Mouse (Mus musculus): ENCODE measurements at regions not wholly inside any gene's neighbourhood (a gene's known extent, or its start where the extent isn't known, plus 50 kb on each side); places are given as distances from the start of the nearest gene placed in this dataset.
A peak's percentile ranks its signal among the peaks of the same experiment; 100 is the strongest.

DNA sequence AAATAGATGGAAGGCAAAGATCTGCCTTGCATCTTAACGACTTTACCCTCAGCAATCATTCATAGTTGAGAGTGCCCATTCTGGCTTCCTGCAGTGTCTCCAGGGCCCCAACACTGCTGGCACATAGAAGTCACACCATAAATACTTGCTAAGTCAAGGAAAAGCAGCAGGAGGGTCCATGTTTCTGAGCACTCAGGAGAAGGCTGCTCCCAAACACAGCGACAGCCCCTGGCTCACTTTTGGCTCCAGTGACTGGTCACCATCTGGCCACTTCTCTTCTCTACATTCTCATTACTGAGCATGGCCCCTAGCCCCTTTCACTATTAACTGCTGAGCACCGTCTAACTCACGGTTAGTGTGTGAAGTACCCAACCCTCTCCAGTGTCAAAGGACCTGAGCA is 265.3 kb upstream of the Gm6657 start:
- H3K36me3 ChIP-seq (replicated peaks; ENCODE audit: control insufficient read depth, insufficient read depth) = no peaks in the 10 kb centered on the region
- no peak overlapping the region for H3K9ac ChIP-seq
- H3K4me2 ChIP-seq (replicated peaks) = no peak overlapping the region
- no peaks in the 10 kb centered on the region for H3K9me3 ChIP-seq (ENCODE audit: control insufficient read depth, low read length)
- no peak overlapping the region for H3K4me3 ChIP-seq (replicated peaks; ENCODE audit: low read length)
- H3K4me1 ChIP-seq (replicated peaks; ENCODE audit: control insufficient read depth, insufficient read depth, low read length) = no peaks in the 10 kb centered on the region
- DNase-seq (ENCODE audit: low spot score) (no peak), ATAC-seq (ENCODE audit: low FRiP score) (no peak)
- 45% methylated on average over 4 of the region's 4 CpGs for WGBS
- H3K27me3 ChIP-seq (ENCODE audit: control insufficient read depth, insufficient read depth, low read length) = no peaks in the 10 kb centered on the region
- no peak overlapping the region for H3K27ac ChIP-seq

DNA sequence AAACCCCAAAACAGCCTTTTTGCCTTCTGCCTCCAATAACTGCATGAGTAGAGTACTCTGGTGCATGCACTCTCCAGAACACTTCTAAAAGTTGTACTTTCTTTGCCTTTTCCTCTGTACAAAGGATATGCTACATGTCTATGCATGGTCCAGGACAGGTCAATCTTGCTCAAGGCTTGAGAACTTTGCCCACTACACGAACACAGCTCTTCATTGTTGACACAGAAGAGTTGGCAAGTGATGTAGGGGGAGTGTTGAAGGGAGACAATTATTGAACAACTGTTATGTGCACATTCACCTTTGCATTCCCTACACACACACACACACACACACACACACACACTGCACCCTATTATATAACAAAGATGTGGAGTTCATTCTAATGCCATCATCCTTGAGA is 264.5 kb upstream of the Gm6657 start:
- H3K27ac ChIP-seq = no peak overlapping the region
- DNase-seq (ENCODE audit: low spot score) (no peak), ATAC-seq (ENCODE audit: low FRiP score) (no peak)
- no peak overlapping the region for H3K4me3 ChIP-seq (replicated peaks; ENCODE audit: low read length)
- H3K36me3 ChIP-seq (replicated peaks; ENCODE audit: control insufficient read depth, insufficient read depth) = no peaks in the 10 kb centered on the region
- 90% methylated on average over 1 of the region's 1 CpGs for WGBS
- H3K9ac ChIP-seq = no peak overlapping the region
- no peaks in the 10 kb centered on the region for H3K4me1 ChIP-seq (replicated peaks; ENCODE audit: control insufficient read depth, insufficient read depth, low read length)
- H3K9me3 ChIP-seq (ENCODE audit: control insufficient read depth, low read length) = no peaks in the 10 kb centered on the region
- H3K27me3 ChIP-seq (ENCODE audit: control insufficient read depth, insufficient read depth, low read length) = no peaks in the 10 kb centered on the region
- no peak overlapping the region for H3K4me2 ChIP-seq (replicated peaks)

DNA sequence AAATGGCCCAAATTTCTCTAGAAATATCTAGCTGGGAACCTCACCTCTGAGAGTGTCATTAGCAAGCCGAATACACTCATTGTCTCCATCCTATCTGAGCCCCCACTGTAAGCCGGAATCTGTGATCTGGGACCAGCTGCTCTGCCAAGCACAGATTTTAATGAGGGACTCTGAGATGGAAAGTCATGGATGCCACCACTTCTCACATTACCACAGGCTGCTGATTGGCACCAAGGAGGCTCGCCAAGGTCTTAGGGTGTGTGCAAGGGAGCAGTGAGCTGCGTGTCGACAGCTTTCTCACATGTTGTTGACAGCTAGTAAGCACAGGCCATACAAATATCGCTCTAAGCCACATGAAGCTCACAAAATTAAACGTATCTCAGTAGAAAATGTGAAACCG is 250.1 kb upstream of the Gm6657 start:
- Histone ChIP-seq H3K36me3 (replicated peaks; ENCODE audit: control insufficient read depth, insufficient read depth) (no peaks in the 10 kb centered on the region), H3K9ac (no peak overlapping the region), H3K4me3 (replicated peaks; ENCODE audit: low read length) (no peak overlapping the region), H3K27me3 (ENCODE audit: control insufficient read depth, insufficient read depth, low read length) (no peaks in the 10 kb centered on the region), H3K9me3 (ENCODE audit: control insufficient read depth, low read length) (no peaks in the 10 kb centered on the region), H3K27ac (no peak overlapping the region), H3K4me2 (replicated peaks) (no peak overlapping the region), H3K4me1 (replicated peaks; ENCODE audit: control insufficient read depth, insufficient read depth, low read length) (no peaks in the 10 kb centered on the region)
- WGBS = 62% methylated on average over 8 of the region's 8 CpGs
- DNase-seq (ENCODE audit: low spot score) = no peak
- ATAC-seq (ENCODE audit: low FRiP score) = no peak

DNA sequence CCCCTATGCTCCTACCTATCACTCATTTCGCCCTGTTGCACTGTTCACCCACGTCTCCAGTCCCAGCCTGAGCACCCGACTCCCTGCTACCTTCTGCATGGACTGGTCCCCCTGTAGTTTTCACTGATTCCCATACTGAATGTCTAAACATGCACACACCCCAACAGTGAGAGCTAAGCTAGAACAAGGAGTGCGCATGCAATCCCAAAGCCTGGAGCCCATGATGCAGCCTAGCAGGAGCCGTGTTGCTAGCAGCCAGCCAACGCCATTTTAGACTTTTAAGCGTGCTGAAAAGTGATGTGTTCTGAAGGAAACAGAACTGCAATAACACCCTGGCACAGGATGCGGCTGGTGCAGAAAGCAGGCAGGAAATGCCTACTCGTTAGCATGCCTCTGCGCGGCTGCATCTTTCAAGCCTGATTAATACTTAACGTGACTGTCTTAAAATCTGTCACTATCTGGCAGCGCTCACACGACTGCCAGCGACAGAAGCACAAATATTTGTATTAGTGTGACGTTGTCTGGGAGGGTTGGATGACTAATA is 244.5 kb upstream of the Gm6657 start:
- DNase-seq (ENCODE audit: low spot score) = peak; percentile 51
- peak overlapping the region; percentile 46 for H3K4me2 ChIP-seq (replicated peaks)

DNA sequence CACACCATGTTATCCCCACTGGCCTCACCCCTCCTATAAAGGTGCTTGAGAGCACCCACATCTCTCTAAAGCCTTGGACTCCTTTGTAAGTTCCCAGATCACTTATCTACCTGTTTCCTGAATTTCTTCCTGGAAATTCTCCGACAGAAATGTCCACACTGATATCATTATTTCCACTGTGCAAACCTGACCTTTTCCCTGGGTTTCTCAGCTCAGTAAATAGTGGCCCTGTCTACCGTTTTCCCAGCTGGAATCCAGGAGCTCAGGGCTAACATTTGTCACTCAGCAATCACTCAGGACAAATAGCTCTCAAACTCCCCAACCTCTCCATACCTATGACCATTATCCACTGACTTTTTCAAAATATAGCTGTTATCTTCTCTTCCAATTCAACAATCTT is 241.6 kb upstream of the Gm6657 start:
- no peaks in the 10 kb centered on the region for H3K36me3 ChIP-seq (replicated peaks; ENCODE audit: control insufficient read depth, insufficient read depth)
- H3K9ac ChIP-seq = no peak overlapping the region
- no peak overlapping the region for H3K4me3 ChIP-seq (replicated peaks; ENCODE audit: low read length)
- H3K9me3 ChIP-seq (ENCODE audit: control insufficient read depth, low read length) = no peaks in the 10 kb centered on the region
- H3K4me1 ChIP-seq (replicated peaks; ENCODE audit: control insufficient read depth, insufficient read depth, low read length) = peaks cover 9% of the 10 kb centered on the region
- 57% methylated on average over 2 of the region's 2 CpGs for WGBS
- DNase-seq (ENCODE audit: low spot score) = no peak
- H3K27ac ChIP-seq = no peak overlapping the region
- no peak overlapping the region for H3K4me2 ChIP-seq (replicated peaks)
- no peak for ATAC-seq (ENCODE audit: low FRiP score)
- H3K27me3 ChIP-seq (ENCODE audit: control insufficient read depth, insufficient read depth, low read length) = no peaks in the 10 kb centered on the region

More for the DNA sequence above, 244.5 kb upstream of the Gm6657 start:
- Histone ChIP-seq H3K4me3 (replicated peaks; ENCODE audit: low read length) (0 out of 2 replicates have a peak overlapping the region, but pooled peaks have one; percentile 12), H3K27ac (peak overlapping the region; percentile 28; the same call in 1 of the 2 replicates), H3K4me1 (replicated peaks; ENCODE audit: control insufficient read depth, insufficient read depth, low read length) (peaks cover 9% of the 10 kb centered on the region), H3K9ac (peak overlapping the region; percentile 29; the same call in 1 of the 2 replicates), H3K36me3 (replicated peaks; ENCODE audit: control insufficient read depth, insufficient read depth) (no peaks in the 10 kb centered on the region), H3K27me3 (ENCODE audit: control insufficient read depth, insufficient read depth, low read length) (no peaks in the 10 kb centered on the region), H3K9me3 (ENCODE audit: control insufficient read depth, low read length) (no peaks in the 10 kb centered on the region)
- 34% methylated on average over 16 of the region's 16 CpGs for WGBS
- ATAC-seq (ENCODE audit: low FRiP score) = no peak

DNA sequence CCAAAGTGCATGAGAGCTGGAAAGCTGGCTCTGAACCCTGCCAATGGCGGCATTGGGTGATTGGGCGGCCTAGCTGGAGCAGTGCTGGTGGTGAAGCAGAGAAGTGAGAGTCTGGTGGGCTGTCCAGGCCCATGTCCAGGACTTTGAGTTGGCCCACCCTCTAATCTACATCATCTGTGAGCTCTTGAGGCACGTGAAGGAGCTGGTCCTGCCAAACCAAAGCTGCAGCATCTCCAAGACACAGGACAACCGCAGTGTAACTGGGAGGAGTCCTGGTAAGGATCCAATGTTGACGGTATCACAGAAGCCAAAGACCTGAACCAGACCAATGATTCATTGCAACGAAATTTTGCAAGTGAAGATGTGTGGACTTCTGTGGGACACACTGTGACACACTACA is 231.4 kb upstream of the Gm6657 start:
- 87% methylated on average over 6 of the region's 6 CpGs for WGBS
- H3K4me2 ChIP-seq (replicated peaks) = no peak overlapping the region
- 0 out of 2 replicates have a peak, but pooled peaks cover 4% of the 10 kb centered on the region for H3K9me3 ChIP-seq (ENCODE audit: control insufficient read depth, low read length)
- H3K4me3 ChIP-seq (replicated peaks; ENCODE audit: low read length) = no peak overlapping the region
- no peaks in the 10 kb centered on the region for H3K4me1 ChIP-seq (replicated peaks; ENCODE audit: control insufficient read depth, insufficient read depth, low read length)
- H3K27ac ChIP-seq = no peak overlapping the region
- ATAC-seq (ENCODE audit: low FRiP score) (no peak), DNase-seq (ENCODE audit: low spot score) (no peak)
- no peak overlapping the region for H3K9ac ChIP-seq
- no peaks in the 10 kb centered on the region for H3K36me3 ChIP-seq (replicated peaks; ENCODE audit: control insufficient read depth, insufficient read depth)
- H3K27me3 ChIP-seq (ENCODE audit: control insufficient read depth, insufficient read depth, low read length) = no peaks in the 10 kb centered on the region

DNA sequence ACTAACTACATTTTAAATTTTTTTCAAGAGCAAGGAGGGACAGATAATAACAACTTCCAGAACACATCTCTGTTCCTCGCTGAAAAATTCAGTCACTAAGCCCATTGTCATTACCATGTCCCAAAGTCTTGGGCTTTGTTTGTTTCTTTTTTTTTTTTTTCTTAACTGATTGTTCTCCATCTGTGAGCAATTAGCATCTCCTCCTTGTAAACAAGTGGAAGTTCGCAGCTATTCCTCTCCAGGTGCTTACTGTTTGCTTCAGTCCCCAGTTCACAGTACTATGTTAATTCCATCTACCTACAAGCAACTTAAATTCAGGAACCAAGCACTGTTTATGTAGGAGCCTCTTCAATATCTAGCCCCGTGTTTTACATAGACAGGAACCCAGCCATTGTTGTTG is 225.5 kb upstream of the Gm6657 start:
- Histone ChIP-seq H3K4me2 (replicated peaks) (no peak overlapping the region), H3K9ac (no peak overlapping the region), H3K36me3 (replicated peaks; ENCODE audit: control insufficient read depth, insufficient read depth) (no peaks in the 10 kb centered on the region), H3K4me3 (replicated peaks; ENCODE audit: low read length) (no peak overlapping the region), H3K4me1 (replicated peaks; ENCODE audit: control insufficient read depth, insufficient read depth, low read length) (no peaks in the 10 kb centered on the region), H3K27ac (no peak overlapping the region), H3K9me3 (ENCODE audit: control insufficient read depth, low read length) (0 out of 2 replicates have a peak, but pooled peaks cover 4% of the 10 kb centered on the region), H3K27me3 (ENCODE audit: control insufficient read depth, insufficient read depth, low read length) (no peaks in the 10 kb centered on the region)
- DNase-seq (ENCODE audit: low spot score) (no peak), ATAC-seq (ENCODE audit: low FRiP score) (no peak)
- 67% methylated on average over 3 of the region's 3 CpGs for WGBS

DNA sequence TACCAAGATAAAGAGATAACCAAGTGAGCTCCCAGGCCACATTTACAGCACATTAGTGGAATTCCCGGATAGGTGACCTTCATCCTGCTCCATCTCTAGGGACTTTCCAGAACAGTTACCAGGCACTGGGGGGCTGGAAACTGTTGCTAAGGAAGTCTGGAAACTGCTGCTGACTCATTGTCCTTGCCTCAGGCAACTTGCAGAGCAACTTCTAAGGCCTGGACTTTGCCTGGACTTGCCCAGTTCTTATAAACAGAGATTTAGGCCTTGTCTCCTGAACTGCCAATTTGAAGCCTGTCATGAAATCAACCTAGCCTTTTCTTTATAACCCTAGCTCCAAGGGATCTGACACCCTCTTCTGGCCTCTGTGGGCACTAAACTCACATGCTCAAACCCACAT is 224.0 kb upstream of the Gm6657 start:
- DNase-seq (ENCODE audit: low spot score) = no peak
- Histone ChIP-seq H3K4me3 (replicated peaks; ENCODE audit: low read length) (no peak overlapping the region), H3K4me1 (replicated peaks; ENCODE audit: control insufficient read depth, insufficient read depth, low read length) (no peaks in the 10 kb centered on the region), H3K27ac (no peak overlapping the region), H3K9ac (no peak overlapping the region), H3K27me3 (ENCODE audit: control insufficient read depth, insufficient read depth, low read length) (no peaks in the 10 kb centered on the region), H3K4me2 (replicated peaks) (no peak overlapping the region), H3K36me3 (replicated peaks; ENCODE audit: control insufficient read depth, insufficient read depth) (no peaks in the 10 kb centered on the region), H3K9me3 (ENCODE audit: control insufficient read depth, low read length) (0 out of 2 replicates have a peak, but pooled peaks cover 4% of the 10 kb centered on the region)
- ATAC-seq (ENCODE audit: low FRiP score) = no peak
- WGBS = 63% methylated on average over 1 of the region's 1 CpGs

DNA sequence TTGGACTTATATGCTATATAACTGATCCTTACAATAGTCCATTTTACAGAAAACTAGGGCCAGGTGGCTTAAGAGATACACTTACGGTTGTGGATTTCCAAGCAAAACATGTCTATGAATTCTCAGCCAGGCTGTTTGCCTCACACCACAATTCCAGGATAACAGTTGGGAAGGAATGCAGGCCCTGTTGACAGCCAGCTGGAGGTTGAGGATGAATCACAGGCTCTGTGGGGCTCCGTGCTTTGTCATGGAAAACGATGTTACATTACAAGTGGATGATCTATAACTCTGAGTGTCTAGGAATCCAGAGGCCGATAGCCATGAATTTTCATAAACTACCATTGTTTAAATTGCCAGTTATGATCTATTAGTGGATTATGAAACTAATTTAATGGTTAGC is 221.9 kb upstream of the Gm6657 start:
- H3K27ac ChIP-seq = no peak overlapping the region
- no peaks in the 10 kb centered on the region for H3K27me3 ChIP-seq (ENCODE audit: control insufficient read depth, insufficient read depth, low read length)
- H3K4me2 ChIP-seq (replicated peaks) = no peak overlapping the region
- H3K4me3 ChIP-seq (replicated peaks; ENCODE audit: low read length) = no peak overlapping the region
- H3K9ac ChIP-seq = no peak overlapping the region
- WGBS = 33% methylated on average over 4 of the region's 4 CpGs
- H3K36me3 ChIP-seq (replicated peaks; ENCODE audit: control insufficient read depth, insufficient read depth) = no peaks in the 10 kb centered on the region
- DNase-seq (ENCODE audit: low spot score) (no peak), ATAC-seq (ENCODE audit: low FRiP score) (no peak)
- H3K9me3 ChIP-seq (ENCODE audit: control insufficient read depth, low read length) = no peaks in the 10 kb centered on the region
- no peaks in the 10 kb centered on the region for H3K4me1 ChIP-seq (replicated peaks; ENCODE audit: control insufficient read depth, insufficient read depth, low read length)

DNA sequence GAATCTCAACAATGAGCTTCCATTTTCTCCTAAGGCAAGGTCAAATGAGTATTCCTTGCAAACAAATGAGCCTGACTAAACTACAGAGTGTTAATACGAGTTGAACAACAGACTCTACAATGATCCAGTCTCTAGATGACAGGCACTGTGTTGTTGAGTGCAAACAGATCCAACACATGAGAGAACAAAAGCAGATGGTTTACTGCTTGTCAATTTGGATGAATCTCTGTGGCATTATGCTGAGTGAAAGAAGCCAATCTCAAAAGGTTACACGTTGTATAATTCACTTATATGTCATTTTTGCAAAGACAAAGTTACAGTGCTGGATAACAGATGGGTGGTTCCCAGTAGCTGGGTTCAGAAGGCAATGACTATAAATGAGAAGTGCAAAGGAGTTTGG is 217.1 kb upstream of the Gm6657 start:
- H3K9ac ChIP-seq = no peak overlapping the region
- no peaks in the 10 kb centered on the region for H3K4me1 ChIP-seq (replicated peaks; ENCODE audit: control insufficient read depth, insufficient read depth, low read length)
- no peak for ATAC-seq (ENCODE audit: low FRiP score)
- H3K27ac ChIP-seq = no peak overlapping the region
- H3K9me3 ChIP-seq (ENCODE audit: control insufficient read depth, low read length) = no peaks in the 10 kb centered on the region
- no peak overlapping the region for H3K4me3 ChIP-seq (replicated peaks; ENCODE audit: low read length)
- H3K4me2 ChIP-seq (replicated peaks) = no peak overlapping the region
- H3K36me3 ChIP-seq (replicated peaks; ENCODE audit: control insufficient read depth, insufficient read depth) = no peaks in the 10 kb centered on the region
- no peaks in the 10 kb centered on the region for H3K27me3 ChIP-seq (ENCODE audit: control insufficient read depth, insufficient read depth, low read length)
- no peak for DNase-seq (ENCODE audit: low spot score)
- 71% methylated on average over 2 of the region's 2 CpGs for WGBS
